Mouse (Mus musculus) liver, embryonic 14.5 days (tissue): ENCODE data around the gene Eif2b2.

ENCODE experiments used
- CTCF ChIP-seq: IDR thresholded peaks from 2 replicates; pipeline ENCODE4 v1.5.1; 2016; ENCODE audit warnings: antibody characterized with exemption, low read depth, control low read depth
- EP300 ChIP-seq: IDR thresholded peaks from 2 replicates; pipeline ENCODE4 v1.6.1; 2016; ENCODE audit warnings: antibody characterized with exemption, low read depth

DNA sequence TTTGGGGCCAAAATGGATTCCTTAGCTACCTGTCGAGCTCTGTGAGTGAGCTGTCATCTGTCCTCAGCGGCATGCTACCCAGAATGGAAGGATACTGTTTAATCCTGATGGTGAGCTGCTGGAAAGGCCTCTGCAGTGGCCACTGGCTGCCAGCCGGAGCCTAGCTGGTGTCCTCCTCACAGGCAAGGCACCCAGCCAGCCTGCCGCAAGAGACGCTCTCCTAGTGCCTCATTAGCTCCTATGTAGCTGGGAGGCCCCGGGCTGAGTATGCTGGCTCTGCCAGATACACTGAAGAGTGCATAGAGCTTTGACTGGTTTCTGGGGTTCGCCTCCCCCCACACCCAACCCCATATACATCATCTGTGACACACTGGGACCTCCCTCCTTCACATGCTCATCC, 45.3 kb upstream of the Eif2b2 start:
- TF ChIP-seq CTCF = no peak
- TF ChIP-seq EP300 = no peak
